Comparison of ENCODE assay signal across 11 mouse cellular contexts in genomic region chr10:39386203-39386602, GRCm38 (mm10). TPM values are rescaled to one million over a fixed set of nuclear protein-coding genes. Genes with fewer than 3 reads are reported as not detected.
A peak's percentile ranks its signal among the peaks of the same experiment; 100 is the strongest.
DNase-seq lines count a peak whose midpoint lies in the region; ATAC-seq and TF ChIP-seq lines count a peak whose summit lies in the region.
"Had no signal": no experiment of that assay in that cellular context is flagged by ENCODE, and none has a peak within 500 bp of the region (broad histone marks: within the 10 kb centered on the region; RNA-seq: fewer than 3 reads in every experiment).

No protein-coding gene starts in this region.

- WGBS in forebrain, embryonic 13.5 days = 57% methylated on average over 15 of the region's 15 CpGs
- WGBS in forebrain, postnatal 0 days = 53% methylated on average over 15 of the region's 15 CpGs
- WGBS in liver, embryonic 12.5 days (ENCODE audit: insufficient replicate concordance) = 60% methylated on average over 15 of the region's 15 CpGs
- WGBS in heart, postnatal 0 days = 55% methylated on average over 15 of the region's 15 CpGs

- H3K36me3 ChIP-seq in forebrain, embryonic 13.5 days (ENCODE audit: poor library complexity, severe bottlenecking) = peaks cover 7% of the 10 kb centered on the region
- no peaks in the 10 kb centered on the region for H3K36me3 ChIP-seq in forebrain, postnatal 0 days (ENCODE audit: insufficient read depth)
- peaks cover 12% of the 10 kb centered on the region for H3K36me3 ChIP-seq in liver, embryonic 12.5 days
- peaks cover 6% of the 10 kb centered on the region; the same call in 1 of the 2 replicates for H3K36me3 ChIP-seq in heart, postnatal 0 days (replicated peaks; ENCODE audit: control insufficient read depth, insufficient read depth, low read length)
- H3K36me3 ChIP-seq: midbrain, embryonic 12.5 days had no signal

- no peak for ATAC-seq in forebrain, embryonic 13.5 days
- ATAC-seq in forebrain, postnatal 0 days = no peak
- ATAC-seq in liver, embryonic 12.5 days = peak; percentile 9; the same call in 1 of the 2 replicates
- ATAC-seq in heart, postnatal 0 days (ENCODE audit: insufficient read depth, low read depth) = 0 out of 2 replicates have a peak, but pooled peaks have one; percentile 24
- ATAC-seq in megakaryocyte progenitor cell, adult 5-6 weeks (replicated peaks; ENCODE audit: poor library complexity) = peak; percentile 42

- H3K4me3 ChIP-seq in forebrain, embryonic 13.5 days = no peak overlapping the region
- no peak overlapping the region for H3K4me3 ChIP-seq in forebrain, postnatal 0 days (ENCODE audit: low read depth, low read length)
- no peak overlapping the region for H3K4me3 ChIP-seq in liver, embryonic 12.5 days
- H3K4me3 ChIP-seq in heart, postnatal 0 days (ENCODE audit: low read depth, low read length) = no peak overlapping the region
- H3K4me3 ChIP-seq: midbrain, embryonic 12.5 days had no signal

- no peak overlapping the region for H3K27ac ChIP-seq in forebrain, embryonic 13.5 days
- H3K27ac ChIP-seq in forebrain, postnatal 0 days (ENCODE audit: low read depth, low read length) = no peak overlapping the region
- H3K27ac ChIP-seq in liver, embryonic 12.5 days = no peak overlapping the region
- peak overlapping the region; percentile 66 for H3K27ac ChIP-seq in heart, postnatal 0 days (ENCODE audit: low read depth)
- H3K27ac ChIP-seq: midbrain, embryonic 12.5 days had no signal

- 0 out of 2 replicates have a peak overlapping the region, but pooled peaks have one; percentile 5 for H3K9ac ChIP-seq in forebrain, embryonic 13.5 days
- H3K9ac ChIP-seq in forebrain, postnatal 0 days = no peak overlapping the region
- no peak overlapping the region for H3K9ac ChIP-seq in liver, embryonic 12.5 days
- no peak overlapping the region for H3K9ac ChIP-seq in heart, postnatal 0 days (replicated peaks; ENCODE audit: low read depth, low read length)
- H3K9ac ChIP-seq: midbrain, embryonic 12.5 days had no signal

- no peaks in the 10 kb centered on the region for H3K27me3 ChIP-seq in forebrain, embryonic 13.5 days
- H3K27me3 ChIP-seq in forebrain, postnatal 0 days (ENCODE audit: insufficient read depth, low read length) = no peaks in the 10 kb centered on the region
- H3K27me3 ChIP-seq in liver, embryonic 12.5 days (replicated peaks) = no peaks in the 10 kb centered on the region
- H3K27me3 ChIP-seq in heart, postnatal 0 days (ENCODE audit: control insufficient read depth, insufficient read depth, low read length) = no peaks in the 10 kb centered on the region
- H3K27me3 ChIP-seq: midbrain, embryonic 12.5 days had no signal

- no peak for TF ChIP-seq EP300 in heart, postnatal 0 days (IDR thresholded peaks at IDR 0.05; ENCODE audit: low read depth)

- no peak overlapping the region for H3K4me2 ChIP-seq in forebrain, embryonic 13.5 days
- no peak overlapping the region for H3K4me2 ChIP-seq in forebrain, postnatal 0 days (ENCODE audit: low read depth)
- H3K4me2 ChIP-seq in liver, embryonic 12.5 days = no peak overlapping the region
- no peak overlapping the region for H3K4me2 ChIP-seq in heart, postnatal 0 days (ENCODE audit: low read depth, low read length)
- H3K4me2 ChIP-seq: midbrain, embryonic 12.5 days had no signal

- no peaks in the 10 kb centered on the region for H3K9me3 ChIP-seq in forebrain, embryonic 13.5 days (replicated peaks)
- no peaks in the 10 kb centered on the region for H3K9me3 ChIP-seq in forebrain, postnatal 0 days (ENCODE audit: low read length)
- 0 out of 2 replicates have a peak, but pooled peaks cover 4% of the 10 kb centered on the region for H3K9me3 ChIP-seq in liver, embryonic 12.5 days (replicated peaks)
- 0 out of 2 replicates have a peak, but pooled peaks cover 4% of the 10 kb centered on the region for H3K9me3 ChIP-seq in heart, postnatal 0 days (replicated peaks; ENCODE audit: control insufficient read depth, low read length)
- H3K9me3 ChIP-seq: midbrain, embryonic 12.5 days had no signal

- no peak for DNase-seq in forebrain, postnatal 0 days
- no peak for DNase-seq in liver
- DNase-seq in heart, postnatal 0 days (ENCODE audit: low spot score) = no peak
- DNase-seq in spleen, postnatal 14 days (ENCODE audit: low spot score in 2 of 2) = no peak
- no peak for DNase-seq in gastrocnemius, adult 8-10 months (ENCODE audit: low spot score in 2 of 2)
- DNase-seq: right cerebral cortex, postnatal 25 days; thymus, postnatal 25 days had no signal

- no peak for TF ChIP-seq CTCF in forebrain, postnatal 0 days (IDR thresholded peaks at IDR 0.05; ENCODE audit: low read depth)
- TF ChIP-seq CTCF in heart, postnatal 0 days (IDR thresholded peaks at IDR 0.05; ENCODE audit: low read depth) = no peak

- peaks cover 71% of the 10 kb centered on the region for H3K4me1 ChIP-seq in forebrain, embryonic 13.5 days
- H3K4me1 ChIP-seq in forebrain, postnatal 0 days (ENCODE audit: insufficient read depth) = peaks cover 13% of the 10 kb centered on the region
- peaks cover 71% of the 10 kb centered on the region for H3K4me1 ChIP-seq in liver, embryonic 12.5 days
- H3K4me1 ChIP-seq in heart, postnatal 0 days (ENCODE audit: control insufficient read depth, insufficient read depth) = peaks cover 38% of the 10 kb centered on the region

RNA-seq across cellular contexts. Expression of gene Fyn, which starts 17.5 kb away (rescaled TPM):
- polyA plus RNA-seq in forebrain, embryonic 13.5 days (2015; fragmentation: Nextera tagmentation; extraction: Ambion mirVana) = 58.8 and 61.4 TPM in 2 replicates
- 147 and 155 TPM in 2 replicates for total RNA-seq in forebrain, postnatal 0 days (2014; rRNA removed)
- polyA plus RNA-seq in forebrain, postnatal 0 days (2015; fragmentation: Nextera tagmentation; extraction: Ambion mirVana) = 75.1 and 85.8 TPM in 2 replicates
- 15.1 and 15.7 TPM in 2 replicates for polyA plus RNA-seq in liver, embryonic 12.5 days (2016; fragmentation: Nextera tagmentation; extraction: Ambion mirVana)
- total RNA-seq in heart, postnatal 0 days (2014; rRNA removed; ENCODE audit: low replicate concordance) = 24.1 and 34.3 TPM in 2 replicates
- 10.3 and 10.8 TPM in 2 replicates for polyA plus RNA-seq in heart, postnatal 0 days (2015; fragmentation: Nextera tagmentation; extraction: Ambion mirVana)
- 5.1 and 5.9 TPM in 2 replicates for total RNA-seq in megakaryocyte progenitor cell, adult 5-6 weeks (2015)
- 7.7 and 10.1 TPM in 2 replicates for total RNA-seq in megakaryocyte progenitor cell, adult 5-6 weeks (2017)
- total RNA-seq in gastrocnemius, adult 8-10 months (2022) = 1 to 10 TPM; 2.8 to 7.3 (median 5.7) TPM

Comparison
In these comparisons a context has a peak if more than half of its experiments do, and no peak if none do; other contexts are left out.
1. ATAC-seq: peak in liver, embryonic 12.5 days (single experiment), heart, postnatal 0 days (single experiment) and megakaryocyte progenitor cell, adult 5-6 weeks (single experiment); none in forebrain, embryonic 13.5 days (single experiment) and forebrain, postnatal 0 days (single experiment).